Mouse (Mus musculus) embryo, embryonic 11 days (tissue): Measurements from ENCODE around the gene Specc1.

Experiments
- DNase-seq: peaks from one replicate; pipeline ENCODE4 v3.0.0-alpha.2; 2015

Gene Specc1

DNA sequence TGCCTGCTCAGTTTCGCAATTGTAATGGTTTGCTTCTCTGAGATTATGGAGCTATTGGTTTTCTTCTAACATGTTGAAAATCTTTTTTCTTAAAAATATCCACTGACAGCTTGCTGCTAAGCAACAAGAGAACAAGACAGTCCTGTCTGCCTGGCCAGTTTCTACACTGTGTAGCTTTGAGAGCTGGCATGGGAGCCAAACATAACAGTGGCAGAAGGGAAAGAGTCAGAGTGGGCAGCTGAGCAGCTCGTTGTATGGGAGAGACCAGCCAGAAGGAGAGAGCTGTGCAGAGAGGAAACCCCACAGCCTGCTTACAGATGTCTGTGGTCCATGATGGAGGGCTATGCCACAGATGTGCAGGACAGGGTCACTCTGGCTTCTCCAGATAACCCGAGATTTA is 235.5 kb downstream of the Specc1 start:
- no peak for DNase-seq

- DNase-seq: no peak
Measured at GRCm38 (mm10) chr11:62193116-62193515, 236.6 kb downstream of the Specc1 start.

DNA sequence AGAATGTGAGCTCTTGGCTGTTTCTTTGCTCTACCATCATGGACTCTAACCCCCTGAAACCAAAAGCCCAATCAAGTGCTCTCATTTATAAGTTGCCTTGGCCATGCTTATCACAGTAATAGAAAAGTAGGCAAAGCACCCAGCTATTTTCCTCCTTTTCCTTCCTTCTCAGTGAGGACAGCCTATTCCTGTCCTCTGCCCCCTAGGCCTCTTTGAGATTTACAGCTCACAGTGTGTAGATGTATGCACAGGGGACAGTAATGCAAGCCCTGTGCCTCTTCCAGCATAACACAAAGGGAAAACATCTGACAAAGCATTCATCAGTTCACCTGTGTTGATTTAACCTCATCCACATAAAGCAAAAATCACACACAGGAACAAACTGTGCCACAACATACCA is 237.7 kb downstream of the Specc1 start:
- no peak for DNase-seq

- no peak for DNase-seq
Measured at GRCm38 (mm10) chr11:62200901-62201512, 244.4 kb downstream of the Specc1 start.

GRCm38 (mm10) chr11:62202645-62203044 is 246.1 kb downstream of the Specc1 start:
- DNase-seq: no peak

DNA sequence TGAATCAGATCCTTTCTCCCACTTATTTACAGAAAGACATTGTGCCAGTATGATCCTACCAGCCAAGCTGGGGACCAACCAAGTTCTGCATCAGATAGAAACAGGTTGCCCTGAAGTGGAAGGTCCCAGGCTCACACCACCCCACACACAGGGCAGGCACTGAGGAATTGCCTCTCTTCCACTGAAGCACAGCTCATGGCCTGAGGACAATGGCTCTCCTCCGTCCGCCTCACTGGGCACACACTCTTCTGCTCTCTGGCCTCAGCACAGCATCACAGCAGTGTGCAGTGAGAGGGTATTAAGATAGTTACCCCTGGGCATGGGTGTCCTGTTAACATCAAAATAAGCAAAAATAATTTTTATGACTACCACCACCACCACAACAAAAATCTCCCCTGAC is 252.5 kb downstream of the Specc1 start:
- DNase-seq: no peak

DNA sequence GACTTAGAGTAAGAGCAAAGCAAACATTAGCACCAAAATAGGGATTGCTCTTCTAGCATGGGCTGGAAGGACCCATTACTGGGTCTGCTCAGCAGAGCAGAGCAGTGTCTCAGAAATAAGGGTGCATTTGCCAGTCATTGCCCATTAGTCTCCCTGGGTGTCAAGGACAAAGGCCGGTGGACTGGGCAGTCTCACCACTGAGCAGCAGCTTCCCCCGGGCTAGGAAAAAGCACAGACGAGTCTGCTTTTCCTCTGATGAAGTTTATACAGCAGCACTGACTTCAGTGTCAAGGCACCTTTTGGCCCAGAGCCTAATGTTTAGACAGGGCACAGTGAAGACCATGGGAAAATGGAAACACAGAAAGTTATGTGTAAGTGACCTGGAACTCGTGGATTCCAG is 253.3 kb downstream of the Specc1 start:
- no peak for DNase-seq

GRCm38 (mm10) chr11:62213384-62213989 is 256.9 kb downstream of the Specc1 start:
- no peak for DNase-seq

GRCm38 (mm10) chr11:62215107-62215506 is 258.5 kb downstream of the Specc1 start:
- no peak for DNase-seq

- DNase-seq: no peak
Measured at GRCm38 (mm10) chr11:62217751-62218150, 261.2 kb downstream of the Specc1 start.

GRCm38 (mm10) chr11:62220756-62221510 is 264.4 kb downstream of the Specc1 start:
- no peak for DNase-seq

- no peak for DNase-seq
Measured at GRCm38 (mm10) chr11:62223416-62223815, 266.9 kb downstream of the Specc1 start.

DNA sequence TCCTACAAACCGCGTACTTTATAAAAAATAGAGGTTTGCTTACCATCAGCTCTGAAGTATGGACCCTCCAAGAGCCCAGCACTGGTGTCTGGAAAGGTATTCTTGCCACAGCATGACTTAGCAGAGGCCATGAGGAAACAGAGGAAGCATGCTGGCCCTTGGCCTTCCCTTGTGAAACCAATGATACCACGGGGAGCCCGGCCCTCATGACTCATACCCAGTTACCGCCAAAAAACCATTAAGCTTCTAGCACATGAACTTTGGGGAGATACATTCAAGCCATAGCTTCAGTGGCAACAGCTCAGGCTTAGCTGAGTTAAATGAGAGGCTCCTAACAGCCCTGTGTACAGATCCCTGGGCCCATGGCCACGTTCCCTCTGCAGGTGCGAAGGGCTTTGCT is 267.4 kb downstream of the Specc1 start:
- DNase-seq: no peak

GRCm38 (mm10) chr11:62224797-62225196 is 268.2 kb downstream of the Specc1 start:
- DNase-seq: no peak

DNA sequence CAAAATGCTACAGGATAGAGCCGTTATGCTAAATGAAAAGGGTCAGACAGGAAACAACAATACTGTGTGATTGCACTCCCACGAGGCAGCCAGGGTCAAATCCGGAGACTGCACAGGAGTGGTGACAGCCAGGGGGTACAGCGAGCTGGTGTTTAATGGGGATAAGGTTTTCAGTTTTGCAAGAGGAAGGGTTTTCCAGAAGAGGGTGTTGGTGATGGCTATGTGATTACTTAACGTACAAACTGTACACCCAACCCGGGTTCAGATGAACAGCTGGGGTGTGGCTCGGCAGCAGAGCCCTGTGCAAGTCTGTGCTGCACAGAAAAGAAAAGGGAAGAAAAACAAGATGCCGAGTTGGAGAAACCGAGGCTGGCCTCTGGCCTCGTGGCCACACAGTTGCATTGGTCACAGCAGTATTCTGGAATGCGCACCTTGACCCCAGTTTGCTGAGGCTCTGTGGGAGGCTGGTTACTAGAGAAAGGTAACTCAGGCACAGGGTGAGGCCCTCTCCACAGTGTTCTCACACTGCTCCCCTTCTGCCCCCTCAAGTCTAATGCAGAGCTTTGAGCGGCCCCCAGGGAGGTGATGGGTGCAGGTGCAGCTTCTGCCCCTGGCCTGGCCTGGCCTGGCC is 284.2 kb downstream of the Specc1 start:
- DNase-seq: no peak

DNA sequence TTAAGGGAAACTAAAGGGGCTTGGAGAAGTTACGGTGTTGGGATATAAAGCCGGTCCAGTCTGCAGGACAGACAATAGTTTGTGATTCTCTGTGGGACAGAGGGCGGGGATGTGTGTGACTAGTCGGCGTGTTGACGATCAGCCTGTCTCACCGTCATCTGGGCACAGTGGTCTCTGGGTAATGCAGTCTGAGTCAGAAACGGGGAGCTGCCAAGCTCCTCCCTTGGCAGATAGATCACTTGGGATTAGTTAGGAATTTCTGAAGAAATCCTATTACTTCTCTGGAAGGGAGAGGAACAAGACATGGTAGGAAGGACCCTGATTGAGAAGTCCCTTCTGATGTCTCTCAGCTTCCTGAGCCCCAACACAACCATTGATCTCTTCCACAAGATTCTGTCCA is 287.3 kb downstream of the Specc1 start:
- no peak for DNase-seq

DNA sequence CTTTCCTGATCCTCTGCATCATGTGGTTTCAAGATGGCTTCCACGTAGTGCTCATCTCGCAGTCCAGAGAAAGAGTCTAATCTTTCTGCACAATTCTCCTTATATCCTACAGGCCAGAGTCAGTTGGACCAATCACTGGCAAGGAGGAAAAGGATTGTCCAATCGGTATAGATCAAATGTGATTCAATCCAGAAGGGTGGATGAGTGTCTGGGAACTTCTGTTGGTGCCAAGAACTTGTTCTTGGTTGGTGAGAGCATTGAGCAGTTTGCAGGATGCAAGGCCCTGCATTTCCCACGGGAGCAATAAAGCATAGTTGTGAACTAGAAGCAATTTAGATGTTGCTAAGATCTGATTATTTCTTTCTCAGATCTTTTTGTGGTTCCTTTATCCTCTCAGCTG is 287.9 kb downstream of the Specc1 start:
- DNase-seq: no peak

GRCm38 (mm10) chr11:62247759-62248400 is 291.3 kb downstream of the Specc1 start:
- DNase-seq: no peak

- peak; percentile 96 for DNase-seq
Measured at GRCm38 (mm10) chr11:62248401-62249244, 292.1 kb downstream of the Specc1 start, which contains the start of gene Adora2b. Adora2b (plus strand) TSS chr11:62248984.

DNA sequence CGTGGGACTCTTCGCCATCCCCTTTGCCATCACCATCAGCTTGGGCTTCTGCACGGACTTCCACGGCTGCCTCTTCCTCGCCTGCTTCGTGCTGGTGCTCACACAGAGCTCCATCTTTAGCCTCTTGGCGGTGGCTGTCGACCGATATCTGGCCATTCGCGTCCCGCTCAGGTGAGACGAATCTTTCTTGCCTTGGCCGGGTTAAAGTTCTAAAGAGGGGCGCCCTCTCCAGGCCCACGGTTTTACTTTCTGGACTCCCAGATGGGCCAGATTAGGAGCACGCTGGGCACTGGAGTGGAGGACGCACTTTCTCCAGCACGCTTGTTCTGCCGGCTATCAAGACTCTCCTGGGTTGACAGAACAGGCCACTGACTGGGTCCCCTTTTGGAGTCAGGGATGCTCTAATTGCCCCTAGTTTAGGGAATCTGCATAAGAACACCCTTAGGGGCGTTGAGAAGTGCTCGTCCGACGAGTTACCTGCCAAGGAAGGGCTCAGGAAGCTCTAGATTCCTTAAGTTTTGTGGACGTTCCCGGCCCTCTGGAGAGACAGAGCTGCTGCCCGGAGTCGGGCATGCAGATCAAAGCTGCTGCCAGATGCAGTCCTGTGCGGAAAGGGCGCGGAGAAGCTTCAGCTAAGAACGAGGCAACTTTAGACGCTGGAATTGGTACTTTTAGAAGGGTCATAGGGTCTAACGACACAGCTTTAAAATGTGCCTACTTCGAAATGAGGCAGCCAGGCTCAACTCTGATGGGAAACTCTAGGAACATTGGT is 292.9 kb downstream of the Specc1 start:
- DNase-seq: peak; percentile 61

- peak; percentile 74 for DNase-seq
Measured at GRCm38 (mm10) chr11:62251047-62251446, 294.5 kb downstream of the Specc1 start.
